Mouse (Mus musculus) bone marrow, adult 2 months (tissue): ENCODE measurements around the gene Espl1. TPM values are rescaled to one million over a fixed set of nuclear protein-coding genes. Genes with fewer than 3 reads are reported as not detected.

Experiments
- H3K27ac ChIP-seq: fragments of 200-500 bp; 2 replicates; pipeline ENCODE4 v1.5.1; 2012; ENCODE audit warnings: low read depth, mild to moderate bottlenecking, control low read depth, inconsistent platforms, low read length; ENCODE audit not compliant: control insufficient read depth, poor library complexity, insufficient read depth
- H3K4me1 ChIP-seq: fragments of 200-500 bp; 2 replicates; pipeline ENCODE4 v1.6.1; 2011; ENCODE audit warnings: low read length; ENCODE audit not compliant: control insufficient read depth, insufficient read depth
- H3K4me3 ChIP-seq: fragments of 200-500 bp; replicated peaks from 2 replicates; pipeline ENCODE3; 2011; ENCODE audit warnings: mild to moderate bottlenecking, low read depth, low read length, control low read depth; ENCODE audit not compliant: control insufficient read depth
- CTCF ChIP-seq: fragments of 200-500 bp; IDR thresholded peaks from 2 replicates; pipeline ENCODE4 v1.5.1; 2011; ENCODE audit warnings: low read length, control low read depth; ENCODE audit not compliant: control insufficient read depth, insufficient read depth
- POLR2A ChIP-seq: fragments of 200-500 bp; IDR thresholded peaks from 2 replicates; pipeline ENCODE4 v1.6.1; 2011; ENCODE audit warnings: low read depth, mild to moderate bottlenecking, control low read depth, low read length, borderline replicate concordance; ENCODE audit not compliant: control insufficient read depth
- WGBS: fragments of 180-500 bp; shearing (Covaris S2); methylation state at CpG from one replicate; pipeline ENCODE4 v1.1.7; 2018; 5-methylcytosine and 5-hydroxymethylcytosine counted together
- polyA plus RNA-seq: library from polyadenylated mRNA; stranded (reverse); fragments of >200 nt; gene quantifications from 2 replicates; pipeline ENCODE4 v1.2.4, GENCODE M21; 2011; ENCODE audit warnings: low replicate concordance; ENCODE audit not compliant: missing spikeins, insufficient read depth, insufficient read length

Gene Espl1
- polyA plus RNA-seq, 1 experiment = 39.8 TPM

- no peak overlapping the region for H3K27ac ChIP-seq
- 80% methylated on average over 5 of the region's 5 CpGs for WGBS
- no peaks in the 10 kb centered on the region for H3K4me1 ChIP-seq
- no peak overlapping the region for H3K4me3 ChIP-seq
- TF ChIP-seq CTCF = no peak
- TF ChIP-seq POLR2A = no peak
These were observed 45.5 kb upstream of the Espl1 start for GRCm38 (mm10) chr15:102250521-102250920.

GRCm38 (mm10) chr15:102255547-102256255 lies 40.4 kb upstream of the Espl1 start:
- H3K4me3 ChIP-seq = no peak overlapping the region
- TF ChIP-seq CTCF (no peak), POLR2A (no peak)
- no peaks in the 10 kb centered on the region for H3K4me1 ChIP-seq
- WGBS = 69% methylated on average over 14 of the region's 14 CpGs
- H3K27ac ChIP-seq = no peak overlapping the region

- 28% methylated on average over 22 of the region's 22 CpGs for WGBS
- no peak for TF ChIP-seq POLR2A
- H3K4me1 ChIP-seq = no peaks in the 10 kb centered on the region
- no peak overlapping the region for H3K27ac ChIP-seq
- H3K4me3 ChIP-seq = no peak overlapping the region
These were observed 39.5 kb upstream of the Espl1 start for GRCm38 (mm10) chr15:102256431-102257201.

GRCm38 (mm10) chr15:102257202-102258075 lies 38.6 kb upstream of the Espl1 start, which contains the start of gene Rarg:
Gene Rarg (minus strand): TSS chr15:102257517.
- Histone ChIP-seq H3K4me3 (peak within 1 kb of the TSS; percentile 14), H3K4me1 (no peaks in the 10 kb centered on the region), H3K27ac (no peak within 1 kb of the TSS)
- TF ChIP-seq CTCF = no peak
- no peak for TF ChIP-seq POLR2A
- WGBS = 3% methylated on average over 45 of the region's 46 CpGs

- WGBS = 51% methylated on average over 12 of the region's 12 CpGs
- H3K4me1 ChIP-seq = no peaks in the 10 kb centered on the region
- TF ChIP-seq CTCF (no peak), POLR2A (no peak)
- H3K27ac ChIP-seq = no peak overlapping the region
- no peak overlapping the region for H3K4me3 ChIP-seq
These were observed 38.0 kb upstream of the Espl1 start for GRCm38 (mm10) chr15:102258076-102258470.

- TF ChIP-seq POLR2A (no peak), CTCF (no peak)
- no peaks in the 10 kb centered on the region for H3K4me1 ChIP-seq
- H3K27ac ChIP-seq = no peak overlapping the region
- 77% methylated on average over 11 of the region's 11 CpGs for WGBS
- no peak overlapping the region for H3K4me3 ChIP-seq
These were observed 37.3 kb upstream of the Espl1 start for GRCm38 (mm10) chr15:102258581-102259253.

GRCm38 (mm10) chr15:102262582-102262981 lies 33.5 kb upstream of the Espl1 start:
- 58% methylated on average over 7 of the region's 7 CpGs for WGBS
- no peak overlapping the region for H3K4me3 ChIP-seq
- no peaks in the 10 kb centered on the region for H3K4me1 ChIP-seq
- no peak for TF ChIP-seq POLR2A
- no peak for TF ChIP-seq CTCF
- no peak overlapping the region for H3K27ac ChIP-seq

GRCm38 (mm10) chr15:102263037-102263436 lies 33.0 kb upstream of the Espl1 start:
- Histone ChIP-seq H3K27ac (no peak overlapping the region), H3K4me1 (no peaks in the 10 kb centered on the region), H3K4me3 (no peak overlapping the region)
- TF ChIP-seq POLR2A (no peak), CTCF (no peak)
- whole genome bisulfite sequencing = 62% methylated on average over 2 of the region's 2 CpGs
